Mouse (Mus musculus) ES-Bruce4 (cell line): ENCODE results near the gene Kcnip4. TPM values are rescaled to one million over a fixed set of nuclear protein-coding genes. Genes with fewer than 3 reads are reported as not detected.

Experiments
- H3K27ac ChIP-seq: 2 replicates; pipeline ENCODE4 v1.5.1; 2012; ENCODE audit warnings: low read length, inconsistent platforms; ENCODE audit not compliant: insufficient read depth
- H3K27me3 ChIP-seq: 2 replicates; pipeline ENCODE4 v1.6.1; 2012; ENCODE audit warnings: mild to moderate bottlenecking, low read length, inconsistent platforms; ENCODE audit not compliant: control insufficient read depth, poor library complexity, insufficient read depth, severe bottlenecking
- H3K36me3 ChIP-seq: 2 replicates; pipeline ENCODE4 v1.6.1; 2012; ENCODE audit warnings: inconsistent platforms, mild to moderate bottlenecking, low read length, moderate library complexity; ENCODE audit not compliant: control insufficient read depth, poor library complexity, insufficient read depth, severe bottlenecking
- H3K4me1 ChIP-seq: one replicate; pipeline ENCODE4 v1.8.1; 2011; ENCODE audit warnings: low read length; ENCODE audit not compliant: control insufficient read depth, insufficient read depth
- H3K4me3 ChIP-seq: 2 replicates; pipeline ENCODE4 v1.5.1; 2011; ENCODE audit warnings: low read depth, mild to moderate bottlenecking, low read length
- H3K9ac ChIP-seq: 2 replicates; pipeline ENCODE4 v1.6.1; 2012; ENCODE audit warnings: low read depth, mild to moderate bottlenecking, inconsistent platforms; ENCODE audit not compliant: poor library complexity, severe bottlenecking
- H3K9me3 ChIP-seq: replicated peaks from 2 replicates; pipeline ENCODE4 v1.6.1; 2012; ENCODE audit warnings: mild to moderate bottlenecking, low read length, inconsistent platforms; ENCODE audit not compliant: control insufficient read depth, poor library complexity, insufficient read depth, severe bottlenecking
- CTCF ChIP-seq: IDR thresholded peaks from one replicate; pipeline ENCODE4 v1.8.1; 2011; ENCODE audit warnings: low read depth, low read length
- EP300 ChIP-seq: IDR thresholded peaks from 2 replicates; pipeline ENCODE4 v1.6.1; 2011; ENCODE audit warnings: low read depth, low read length; ENCODE audit not compliant: insufficient read depth
- POLR2A ChIP-seq: IDR thresholded peaks from one replicate; pipeline ENCODE4 v1.8.1; 2011; ENCODE audit warnings: low read length; ENCODE audit not compliant: insufficient read depth
- polyA plus RNA-seq: library from polyadenylated mRNA; stranded (reverse); fragments of >200 nt; gene quantifications from 2 replicates; pipeline ENCODE4 v1.2.4, GENCODE M21; 2011; ENCODE audit warnings: low read depth; ENCODE audit not compliant: missing spikeins, insufficient read depth, insufficient read length

Gene Kcnip4
- polyA plus RNA-seq, 1 experiment, result not detected

DNA sequence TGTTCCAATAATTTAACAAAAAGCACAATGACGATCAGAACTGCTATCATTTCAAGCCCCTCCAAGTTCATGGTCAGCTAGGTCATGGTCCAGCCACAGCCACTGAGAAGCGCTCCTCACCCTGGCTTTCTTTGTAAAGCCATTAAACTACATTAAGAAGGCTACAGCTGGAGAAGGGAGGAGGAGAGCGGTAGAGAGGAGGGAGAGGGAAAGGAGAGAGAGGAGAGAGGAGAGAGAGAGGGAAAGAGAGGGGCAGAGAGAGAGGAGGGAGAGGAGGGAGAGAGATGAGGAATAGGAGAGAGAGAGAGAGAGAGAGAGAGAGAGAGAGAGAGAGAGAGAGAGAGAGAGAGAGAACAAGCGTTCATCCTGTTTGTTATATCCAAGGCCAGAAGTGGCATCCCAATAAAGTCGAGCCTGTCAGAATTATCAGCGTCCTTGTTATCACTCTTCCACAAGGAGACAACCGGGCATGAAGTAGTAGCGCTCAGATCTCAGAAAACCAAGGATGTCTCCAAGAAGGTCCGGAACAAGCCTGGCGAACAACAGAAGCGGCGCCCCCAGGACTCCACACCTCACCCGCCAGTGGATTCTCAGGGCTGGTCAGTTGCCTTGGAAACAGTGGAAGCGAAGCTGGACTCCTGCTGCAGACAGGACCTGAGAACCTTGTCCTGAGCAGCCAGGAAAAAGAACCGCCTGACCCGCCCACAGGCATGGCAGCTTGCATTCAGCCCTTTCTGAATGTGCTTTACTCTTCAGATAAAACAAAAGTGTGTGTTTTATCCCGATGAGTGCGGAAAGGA, 635.1 kb downstream of the Kcnip4 start:
- no peak overlapping the region for H3K4me3 ChIP-seq
- H3K36me3 ChIP-seq, result no peaks in the 10 kb centered on the region
- no peaks in the 10 kb centered on the region for H3K9me3 ChIP-seq
- TF ChIP-seq EP300, result no peak
- TF ChIP-seq POLR2A, result no peak
- TF ChIP-seq CTCF, result no peak
- no peaks in the 10 kb centered on the region for H3K27me3 ChIP-seq
- H3K4me1 ChIP-seq, result no peaks in the 10 kb centered on the region
- H3K9ac ChIP-seq, result no peak overlapping the region
- H3K27ac ChIP-seq, result no peak overlapping the region

DNA sequence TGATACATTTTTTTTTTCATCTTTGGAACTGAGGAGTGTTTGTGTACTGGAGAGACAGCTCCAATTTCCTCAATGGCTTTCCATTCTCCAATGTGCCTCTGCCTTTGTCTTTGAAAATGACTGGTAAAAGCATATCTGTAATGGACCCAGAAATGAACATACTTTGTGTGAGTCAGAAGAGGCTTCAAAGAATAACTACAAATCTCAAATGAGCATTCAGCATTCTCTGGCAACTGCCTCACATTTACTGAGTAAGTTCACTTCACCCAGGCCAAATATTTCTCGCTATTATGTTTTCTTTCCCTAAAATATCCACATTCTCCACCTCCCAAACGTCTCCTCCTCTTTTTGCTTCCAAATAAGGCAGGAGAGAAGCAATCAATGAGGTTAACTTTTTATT, 646.6 kb downstream of the Kcnip4 start:
- Histone ChIP-seq H3K9ac (no peak overlapping the region), H3K4me1 (no peaks in the 10 kb centered on the region), H3K36me3 (no peaks in the 10 kb centered on the region), H3K27me3 (no peaks in the 10 kb centered on the region), H3K4me3 (no peak overlapping the region), H3K9me3 (no peaks in the 10 kb centered on the region), H3K27ac (no peak overlapping the region)
- no peak for TF ChIP-seq POLR2A
- TF ChIP-seq EP300, result no peak
- TF ChIP-seq CTCF, result no peak

DNA sequence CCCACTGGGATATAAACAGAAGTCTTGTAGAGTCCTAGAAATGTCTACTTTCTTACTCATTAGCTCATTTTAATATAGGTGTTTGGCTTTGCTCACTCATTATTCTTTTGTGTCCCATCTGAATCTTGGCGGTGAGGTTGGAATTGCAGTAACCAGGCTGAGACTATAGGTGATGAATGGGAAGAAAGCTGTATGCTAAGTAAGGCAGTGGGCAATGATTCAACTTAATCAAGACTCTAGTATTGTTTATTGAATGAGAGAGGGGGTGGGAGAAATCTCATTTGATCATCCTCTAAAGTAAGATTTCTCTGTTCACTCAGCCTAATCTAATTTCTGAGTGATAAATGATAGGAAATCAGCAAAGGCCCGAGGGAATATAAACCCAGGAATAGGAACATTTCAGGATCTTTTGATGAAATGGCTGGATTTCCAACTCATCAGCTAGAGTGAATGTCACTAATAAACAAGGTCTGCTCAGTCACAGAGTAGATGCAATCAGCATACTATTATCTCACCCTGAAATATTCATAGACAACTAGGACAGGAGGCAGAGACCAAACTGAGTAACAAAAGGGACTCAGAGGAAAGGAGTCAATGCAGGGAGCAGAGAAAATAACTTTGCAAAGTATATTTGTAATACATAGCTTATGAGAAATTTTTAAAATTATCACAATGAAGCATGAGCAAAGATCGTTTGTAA, 660.3 kb downstream of the Kcnip4 start:
- TF ChIP-seq POLR2A (no peak), EP300 (no peak), CTCF (no peak)
- Histone ChIP-seq H3K27me3 (no peaks in the 10 kb centered on the region), H3K27ac (no peak overlapping the region), H3K36me3 (no peaks in the 10 kb centered on the region), H3K4me3 (no peak overlapping the region), H3K9ac (no peak overlapping the region), H3K9me3 (no peaks in the 10 kb centered on the region), H3K4me1 (no peaks in the 10 kb centered on the region)

DNA sequence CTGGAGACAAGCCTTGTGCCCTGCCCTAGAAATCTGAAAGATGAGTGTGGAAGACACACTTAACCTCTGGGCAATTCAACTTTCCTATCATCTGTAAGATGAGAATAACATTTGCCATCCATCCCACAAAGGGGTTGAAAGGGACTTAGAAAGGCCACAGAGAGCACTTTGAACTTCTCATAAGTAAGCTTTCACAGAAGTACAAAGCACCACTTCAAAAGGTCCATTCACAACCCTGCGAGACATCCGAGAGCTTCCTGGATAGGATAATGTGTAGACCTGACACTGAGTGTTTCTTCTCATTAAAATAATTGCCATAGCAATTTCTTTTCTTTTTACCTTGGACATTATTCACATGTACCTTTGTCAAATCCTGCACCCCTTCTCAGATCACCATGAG, 683.7 kb downstream of the Kcnip4 start:
- H3K27ac ChIP-seq, result no peak overlapping the region
- no peaks in the 10 kb centered on the region for H3K27me3 ChIP-seq
- no peak overlapping the region for H3K4me3 ChIP-seq
- no peaks in the 10 kb centered on the region for H3K36me3 ChIP-seq
- H3K4me1 ChIP-seq, result no peaks in the 10 kb centered on the region
- H3K9me3 ChIP-seq, result no peaks in the 10 kb centered on the region
- TF ChIP-seq EP300, result no peak
- no peak for TF ChIP-seq POLR2A
- no peak for TF ChIP-seq CTCF
- H3K9ac ChIP-seq, result no peak overlapping the region

DNA sequence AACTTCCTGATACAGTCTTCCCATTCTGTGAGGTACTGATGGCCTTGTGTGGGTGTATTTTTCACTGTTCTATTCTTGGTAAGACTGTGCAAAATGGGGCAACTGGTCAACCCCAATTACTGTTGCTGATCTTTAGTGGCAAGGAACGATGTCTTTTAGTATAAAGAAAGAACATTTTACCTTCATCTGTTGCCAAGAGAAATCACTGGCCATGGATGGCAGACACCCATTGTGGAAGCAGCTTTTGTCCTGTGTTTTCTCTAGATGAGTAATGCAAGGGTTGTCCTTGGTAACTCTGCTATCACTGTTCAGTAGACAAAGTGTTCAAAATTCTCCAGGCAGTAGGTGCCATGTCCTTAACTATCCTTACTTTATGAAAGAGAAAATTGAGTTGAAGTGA, 729.2 kb downstream of the Kcnip4 start:
- H3K4me3 ChIP-seq, result no peak overlapping the region
- TF ChIP-seq EP300, result no peak
- TF ChIP-seq CTCF, result no peak
- no peak for TF ChIP-seq POLR2A
- no peaks in the 10 kb centered on the region for H3K27me3 ChIP-seq
- no peaks in the 10 kb centered on the region for H3K36me3 ChIP-seq
- H3K9me3 ChIP-seq, result no peaks in the 10 kb centered on the region
- H3K27ac ChIP-seq, result no peak overlapping the region
- H3K9ac ChIP-seq, result no peak overlapping the region
- no peaks in the 10 kb centered on the region for H3K4me1 ChIP-seq

DNA sequence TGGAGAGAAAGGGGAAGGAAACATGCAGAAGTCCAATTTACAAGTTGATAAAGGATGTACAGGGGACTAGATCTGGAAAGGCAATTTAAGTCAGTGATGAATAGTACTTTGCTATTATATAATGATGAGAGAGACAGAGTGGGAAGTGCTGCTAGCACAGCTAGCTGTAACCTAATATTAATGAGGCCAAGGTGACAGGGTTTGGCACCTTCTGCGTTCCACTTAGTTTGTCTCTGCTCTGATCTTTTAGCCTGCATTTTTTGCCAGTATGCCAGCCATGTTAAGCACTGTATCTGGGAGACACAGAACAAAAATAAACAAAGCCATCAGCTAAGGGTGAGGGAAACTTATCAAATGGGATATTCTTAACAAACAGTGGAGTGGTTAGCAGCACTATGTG, 745.3 kb downstream of the Kcnip4 start:
- H3K9ac ChIP-seq, result no peak overlapping the region
- H3K9me3 ChIP-seq, result no peaks in the 10 kb centered on the region
- H3K27ac ChIP-seq, result no peak overlapping the region
- H3K36me3 ChIP-seq, result no peaks in the 10 kb centered on the region
- TF ChIP-seq EP300 (no peak), POLR2A (no peak), CTCF (no peak)
- no peaks in the 10 kb centered on the region for H3K4me1 ChIP-seq
- H3K27me3 ChIP-seq, result no peaks in the 10 kb centered on the region
- H3K4me3 ChIP-seq, result no peak overlapping the region
